Mouse (Mus musculus): ENCODE measurements at regions not wholly inside any gene's neighbourhood (a gene's known extent, or its start where the extent isn't known, plus 50 kb on each side); places are given as distances from the start of the nearest gene placed in this dataset.
A peak's percentile ranks its signal among the peaks of the same experiment; 100 is the strongest.

DNA sequence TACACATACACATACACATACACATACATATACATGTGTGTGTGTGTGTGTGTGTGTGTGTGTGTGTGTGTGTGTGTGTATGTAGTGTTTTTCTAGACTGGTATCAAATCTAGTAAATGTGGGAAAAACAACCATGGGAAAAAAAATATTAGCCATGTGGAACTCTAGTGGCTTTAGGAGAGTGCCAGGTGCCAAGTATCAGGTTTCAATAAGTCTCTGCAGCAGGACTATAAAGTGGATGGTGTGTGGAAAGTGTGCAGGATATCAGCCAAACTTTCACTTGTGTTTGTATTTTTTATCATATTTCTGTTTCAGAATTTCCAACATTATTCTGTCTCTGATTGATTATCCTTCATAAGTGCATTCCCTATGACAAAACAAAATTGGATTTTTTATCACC, 653.3 kb upstream of the Fam98a start:
- DNase-seq (ENCODE audit: extremely low spot score in 1 of 2, low spot score in 1 of 2), result no peak

- DNase-seq (ENCODE audit: extremely low spot score in 1 of 2, low spot score in 1 of 2), result no peak
These were observed 633.1 kb upstream of the Fam98a start for GRCm38 (mm10) chr17:76184813-76185212.

GRCm38 (mm10) chr17:76136660-76137495, 585.1 kb upstream of the Fam98a start:
- DNase-seq (ENCODE audit: extremely low spot score in 1 of 2, low spot score in 1 of 2), result no peak

GRCm38 (mm10) chr17:76134030-76134429, 582.3 kb upstream of the Fam98a start:
- peak in 1 of 2 experiments; percentile 29 for DNase-seq (ENCODE audit: extremely low spot score in 1 of 2, low spot score in 1 of 2)

DNA sequence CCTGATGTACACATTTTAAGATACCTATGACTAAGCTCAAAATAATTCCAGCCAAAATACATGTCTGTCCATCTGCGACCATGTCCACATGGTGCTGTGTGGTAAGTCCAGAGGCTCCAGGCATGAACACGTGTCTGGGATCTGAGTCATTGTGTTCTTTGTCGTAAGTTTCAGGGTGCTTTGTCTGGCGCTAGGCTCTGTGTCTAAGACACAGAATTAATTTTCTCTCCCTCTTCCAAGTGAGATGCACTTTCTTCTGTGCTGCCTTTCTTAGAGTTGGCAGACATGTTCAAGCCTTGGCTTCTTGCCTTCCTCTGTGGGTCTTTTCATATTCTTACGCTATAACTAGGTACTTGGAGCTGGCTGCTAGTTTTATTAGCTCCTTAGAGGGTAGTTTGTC, 573.5 kb upstream of the Fam98a start:
- peak; percentile 1 to 64 for DNase-seq (ENCODE audit: extremely low spot score in 1 of 2, low spot score in 1 of 2)

DNA sequence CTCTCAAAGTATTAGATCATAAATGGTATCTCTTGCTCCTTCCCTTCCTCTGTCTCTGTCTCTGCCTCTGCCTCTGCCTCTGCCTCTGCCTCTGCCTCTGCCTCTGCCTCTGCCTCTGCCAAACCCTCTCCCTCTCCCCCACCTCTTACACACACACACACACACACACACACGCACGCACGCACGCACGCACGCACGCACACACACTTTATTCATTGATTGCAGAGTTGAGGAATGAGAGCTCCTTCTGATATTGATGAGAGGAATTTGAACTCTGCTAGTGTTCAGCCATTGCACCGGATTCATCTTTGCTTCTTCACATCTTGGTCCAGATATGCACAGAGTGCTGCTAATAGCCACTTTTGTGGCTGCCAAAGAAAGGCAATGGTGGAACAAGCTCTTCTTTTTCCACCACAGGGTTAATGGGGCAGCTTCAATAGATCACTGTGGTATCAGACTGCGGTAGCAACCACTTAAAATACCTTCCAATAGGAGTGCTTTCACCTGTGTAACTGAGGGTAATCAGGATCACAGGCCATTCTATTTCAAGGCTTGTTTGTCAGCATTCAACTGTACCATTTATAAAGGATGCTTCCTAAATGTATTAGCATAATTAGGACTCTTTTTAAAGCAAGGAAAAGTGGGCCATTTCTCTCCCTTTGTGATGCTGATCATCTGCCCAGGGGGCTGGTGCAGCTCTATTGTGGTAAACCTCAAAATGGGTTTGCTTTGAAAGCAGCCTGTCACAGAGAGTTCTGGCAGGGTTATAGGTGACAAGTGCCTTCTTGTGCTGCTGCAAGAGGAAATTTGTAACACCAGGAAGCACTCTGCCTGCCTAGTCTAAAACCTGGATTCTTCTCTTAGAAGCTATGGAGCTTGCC, 559.8 kb upstream of the Fam98a start:
- peak; percentile 10 to 27 for DNase-seq (ENCODE audit: extremely low spot score in 1 of 2, low spot score in 1 of 2)

GRCm38 (mm10) chr17:76110856-76111255, 559.1 kb upstream of the Fam98a start:
- no peak for DNase-seq (ENCODE audit: extremely low spot score in 1 of 2, low spot score in 1 of 2)

DNA sequence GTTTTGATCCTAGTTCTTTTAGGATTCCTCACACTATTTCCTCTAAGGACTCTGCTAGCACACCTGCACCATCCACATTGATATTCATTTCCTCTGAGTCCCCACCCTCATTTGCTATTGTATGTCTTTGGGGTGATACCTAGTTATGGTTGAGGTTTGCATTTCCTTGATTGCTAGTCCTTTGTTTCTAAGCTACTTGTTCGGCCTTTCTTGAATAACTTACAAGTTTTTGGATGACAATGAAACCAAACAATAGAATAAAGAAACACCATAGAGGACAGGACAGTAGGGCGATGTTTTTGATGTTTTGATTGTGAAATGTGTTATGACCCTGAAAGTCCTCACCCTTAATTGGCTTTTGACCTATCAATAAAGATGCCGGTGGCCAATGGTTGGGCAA, 531.8 kb upstream of the Fam98a start:
- DNase-seq (ENCODE audit: extremely low spot score in 1 of 2, low spot score in 1 of 2), result no peak

- no peak for DNase-seq (ENCODE audit: extremely low spot score in 1 of 2, low spot score in 1 of 2)
These were observed 530.0 kb upstream of the Fam98a start for GRCm38 (mm10) chr17:76081780-76082179.

- DNase-seq (ENCODE audit: extremely low spot score in 1 of 2, low spot score in 1 of 2), result no peak
These were observed 494.7 kb upstream of the Fam98a start for GRCm38 (mm10) chr17:76046438-76046837.

GRCm38 (mm10) chr17:76032710-76033109, 481.0 kb upstream of the Fam98a start:
- DNase-seq (ENCODE audit: extremely low spot score in 1 of 2, low spot score in 1 of 2), result no peak

DNA sequence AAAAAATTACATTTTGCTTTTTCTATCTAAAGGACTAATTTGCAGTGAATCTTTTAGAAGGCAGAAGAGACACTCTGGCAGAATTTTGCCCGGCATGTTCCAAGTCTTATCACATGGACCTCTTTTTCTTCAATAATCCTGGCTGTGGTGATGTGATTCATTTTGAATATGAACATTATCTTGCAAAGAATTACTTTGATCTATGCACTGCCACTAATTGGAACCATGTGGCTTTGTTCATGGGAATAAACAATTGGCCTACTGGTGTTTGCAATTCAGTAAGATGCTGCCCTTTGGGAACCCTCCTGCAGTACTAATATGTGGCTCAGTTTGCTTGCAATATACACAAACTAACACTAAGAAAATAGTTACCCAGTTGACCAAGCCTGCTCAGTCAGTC, 456.3 kb upstream of the Fam98a start:
- no peak for DNase-seq (ENCODE audit: extremely low spot score in 1 of 2, low spot score in 1 of 2)

DNA sequence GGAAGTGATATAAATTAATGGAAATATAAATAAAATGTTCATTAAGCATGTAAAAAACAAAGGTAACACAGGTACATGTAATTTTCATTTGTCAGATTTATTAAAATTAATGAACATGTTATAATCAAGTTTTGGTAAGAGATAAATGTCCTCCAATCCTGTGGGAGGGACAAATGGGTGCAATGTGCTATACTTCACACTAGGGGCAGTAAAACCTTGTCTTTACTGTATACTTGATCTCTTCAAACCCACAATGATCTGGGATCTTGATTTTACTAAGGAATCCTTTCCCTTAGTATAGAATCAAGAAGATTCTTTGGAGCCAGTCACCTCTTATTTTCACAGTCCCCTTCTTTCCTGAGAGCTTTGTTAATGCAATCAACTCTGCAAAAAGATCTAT, 451.1 kb upstream of the Fam98a start:
- no peak for DNase-seq (ENCODE audit: extremely low spot score in 1 of 2, low spot score in 1 of 2)

GRCm38 (mm10) chr17:75961371-75961770, 409.6 kb upstream of the Fam98a start:
- DNase-seq (ENCODE audit: extremely low spot score in 1 of 2, low spot score in 1 of 2), result no peak

- peak; percentile 10 to 32 for DNase-seq (ENCODE audit: extremely low spot score in 1 of 2, low spot score in 1 of 2)
These were observed 385.1 kb upstream of the Fam98a start for GRCm38 (mm10) chr17:75936686-75937380.

GRCm38 (mm10) chr17:75931022-75931421, 379.3 kb upstream of the Fam98a start:
- DNase-seq (ENCODE audit: extremely low spot score in 1 of 2, low spot score in 1 of 2), result peak; percentile 4 to 79

DNA sequence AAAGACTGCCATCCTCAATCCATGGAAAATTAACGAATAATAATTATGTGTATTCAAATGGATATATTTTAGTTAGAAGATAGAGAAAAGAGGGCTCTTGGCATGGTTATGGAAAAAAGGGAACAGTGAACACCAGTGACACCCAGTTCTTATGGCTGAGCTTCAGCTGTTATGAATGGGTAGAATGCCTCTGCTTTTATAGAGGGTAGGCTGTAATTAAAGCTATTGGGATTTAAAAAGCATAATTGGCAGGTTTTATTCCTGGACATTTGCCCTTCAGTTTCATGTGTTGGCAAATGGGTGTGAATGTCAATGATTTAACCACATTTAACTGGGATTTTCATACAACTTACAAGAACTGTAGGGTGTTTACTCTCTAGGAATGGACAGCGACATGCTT, 368.5 kb upstream of the Fam98a start:
- DNase-seq (ENCODE audit: extremely low spot score in 1 of 2, low spot score in 1 of 2), result no peak

DNA sequence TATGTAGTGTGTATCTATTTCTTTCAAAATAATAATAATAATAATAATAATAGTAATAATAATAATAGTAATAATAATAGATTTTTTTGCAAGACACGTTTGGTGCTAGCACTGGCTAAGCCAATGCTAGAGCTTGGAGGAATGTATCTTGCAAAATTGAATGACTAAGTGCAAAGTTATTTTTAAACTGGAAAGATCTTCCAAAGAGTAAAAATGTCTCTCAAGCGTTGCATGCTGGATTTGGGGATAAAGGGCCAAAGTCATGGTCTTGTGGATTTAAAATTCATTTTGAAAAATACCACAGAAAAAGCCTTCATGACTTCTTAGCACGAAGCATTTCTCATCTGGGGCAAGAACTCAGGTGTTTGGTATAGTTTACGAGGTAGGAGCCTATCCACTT, 365.3 kb upstream of the Fam98a start:
- DNase-seq (ENCODE audit: extremely low spot score in 1 of 2, low spot score in 1 of 2), result no peak

DNA sequence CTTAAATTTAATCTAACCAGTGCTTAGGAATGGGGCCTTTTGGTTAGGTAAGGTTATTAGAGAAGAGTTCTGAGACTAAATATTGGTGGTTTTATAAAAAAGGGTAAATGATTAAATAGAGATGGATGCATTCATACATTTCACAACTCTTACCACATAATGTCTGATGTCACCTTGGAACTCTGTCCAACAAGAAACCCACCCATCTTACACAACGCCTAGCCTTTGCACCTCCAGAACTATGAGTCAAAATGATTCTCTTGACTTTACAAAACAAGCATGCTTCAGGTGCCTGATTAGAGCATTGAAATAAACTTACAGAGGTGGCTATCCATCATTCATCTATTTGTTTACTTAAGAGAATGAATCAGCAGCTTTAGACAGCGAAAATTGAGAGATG, 364.8 kb upstream of the Fam98a start:
- DNase-seq (ENCODE audit: extremely low spot score in 1 of 2, low spot score in 1 of 2), result no peak

- no peak for DNase-seq (ENCODE audit: extremely low spot score in 1 of 2, low spot score in 1 of 2)
These were observed 363.5 kb upstream of the Fam98a start for GRCm38 (mm10) chr17:75915256-75915655.

DNA sequence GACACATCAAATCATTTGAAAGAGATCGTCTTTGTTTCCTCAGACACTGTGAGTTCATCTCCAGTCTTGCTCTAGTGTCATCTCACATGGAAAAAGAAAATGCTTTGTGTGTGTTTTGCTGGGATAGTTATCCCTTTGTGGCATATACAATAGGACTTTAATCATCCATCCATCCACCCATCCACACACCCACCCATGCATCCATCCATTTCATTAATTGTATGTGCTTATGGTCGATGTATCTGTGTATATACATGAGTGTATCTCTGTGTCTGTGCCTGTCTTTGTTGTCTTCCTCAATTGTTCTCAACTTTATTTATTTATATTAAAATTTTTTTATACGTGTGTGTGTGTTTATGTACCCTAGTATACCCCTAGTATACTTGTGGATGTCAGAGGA, 355.3 kb upstream of the Fam98a start:
- DNase-seq (ENCODE audit: extremely low spot score in 1 of 2, low spot score in 1 of 2), result no peak
